Mouse (Mus musculus): Measurements from ENCODE around the gene Tbc1d13. TPM values are rescaled to one million over a fixed set of nuclear protein-coding genes. Genes with fewer than 3 reads are reported as not detected.
"Not testable (repeated sequence)": the region's sequence is repeated elsewhere in the genome, so short reads cannot be mapped to it uniquely, and the experiment has no call there.

Tbc1d13 gene
- polyA plus RNA-seq, 1 experiment from 2014 or later = 9.9 TPM

DNA sequence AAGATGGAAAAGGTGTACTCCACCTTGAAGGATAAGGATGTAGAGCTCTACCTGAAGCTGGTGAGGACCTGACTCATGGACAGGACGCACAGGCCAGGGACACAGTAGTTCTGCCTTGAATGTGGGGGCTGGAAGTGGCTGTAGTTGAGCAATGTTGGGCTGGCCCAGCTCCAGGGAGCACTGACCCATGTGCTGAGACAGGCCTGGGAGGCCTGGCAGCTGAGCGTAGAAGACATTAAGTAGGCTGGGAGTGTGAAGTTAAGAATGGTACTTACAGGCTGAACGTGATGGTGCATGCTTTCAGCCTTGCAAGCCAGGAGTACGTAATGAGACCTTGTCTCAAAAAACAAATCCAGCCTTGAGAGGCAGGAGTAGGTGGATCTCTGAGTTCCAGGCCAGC, 13.9 kb downstream of the Tbc1d13 start:
- H3K27ac ChIP-seq (replicated peaks in 1 of 2; ENCODE audit: control insufficient read depth in 1 of 2, insufficient read depth in 1 of 2, low read depth in 2 of 2, low read length in 2 of 2) = no peak overlapping the region
- no peaks in the 10 kb centered on the region for H3K27me3 ChIP-seq (ENCODE audit: control insufficient read depth, insufficient read depth, low read length)
- no peak overlapping the region for H3K4me2 ChIP-seq (ENCODE audit: low read length)
- no peak overlapping the region for H3K9ac ChIP-seq (ENCODE audit: low read length)
- peaks cover 89% of the 10 kb centered on the region for H3K36me3 ChIP-seq (ENCODE audit: control insufficient read depth, insufficient read depth, low read length)
- no peaks in the 10 kb centered on the region for H3K9me3 ChIP-seq (ENCODE audit: control insufficient read depth, low read length)
- ATAC-seq (ENCODE audit: insufficient number of reproducible peaks, insufficient read depth, low FRiP score, low read depth) = no peak
- no peak overlapping the region for H3K4me3 ChIP-seq (ENCODE audit: control insufficient read depth in 1 of 2, insufficient read depth in 1 of 2, low read depth in 1 of 2, low read length in 2 of 2)
- no peaks in the 10 kb centered on the region for H3K4me1 ChIP-seq (ENCODE audit: control insufficient read depth in 2 of 2, insufficient read depth in 2 of 2, low read length in 2 of 2)
- 93% methylated on average over 4 of the region's 4 CpGs for WGBS

DNA sequence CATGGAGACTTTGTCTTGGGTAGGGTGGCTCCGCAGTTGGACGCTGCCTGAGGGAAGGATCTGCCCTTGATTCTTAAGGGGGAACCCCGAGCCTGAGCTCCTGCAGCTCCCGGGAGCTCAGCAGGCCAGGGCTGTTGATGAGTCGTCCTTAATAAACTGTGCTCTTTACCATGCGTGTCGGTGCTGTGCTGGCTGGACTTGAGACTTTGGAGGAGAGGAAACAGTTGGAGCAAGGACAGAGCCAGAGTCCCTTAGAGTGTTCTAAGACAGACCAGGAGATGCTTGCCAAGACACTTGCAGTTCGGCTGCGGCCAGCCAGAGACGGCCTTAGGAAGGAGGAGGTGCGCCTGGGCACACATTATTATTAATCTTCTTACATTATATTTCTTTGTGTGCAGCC, 18.3 kb downstream of the Tbc1d13 start:
- H3K27me3 ChIP-seq (ENCODE audit: control insufficient read depth, insufficient read depth, low read length) = no peaks in the 10 kb centered on the region
- 83% methylated on average over 11 of the region's 11 CpGs for WGBS
- no peaks in the 10 kb centered on the region for H3K9me3 ChIP-seq (ENCODE audit: control insufficient read depth, low read length)
- no peak overlapping the region for H3K4me2 ChIP-seq (ENCODE audit: low read length)
- H3K36me3 ChIP-seq (ENCODE audit: control insufficient read depth, insufficient read depth, low read length) = peaks cover 49% of the 10 kb centered on the region
- H3K27ac ChIP-seq (replicated peaks in 1 of 2; ENCODE audit: control insufficient read depth in 1 of 2, insufficient read depth in 1 of 2, low read depth in 2 of 2, low read length in 2 of 2) = no peak overlapping the region
- H3K9ac ChIP-seq (ENCODE audit: low read length) = no peak overlapping the region
- no peak overlapping the region for H3K4me3 ChIP-seq (ENCODE audit: control insufficient read depth in 1 of 2, insufficient read depth in 1 of 2, low read depth in 1 of 2, low read length in 2 of 2)
- ATAC-seq (ENCODE audit: insufficient number of reproducible peaks, insufficient read depth, low FRiP score, low read depth) = no peak
- no peaks in the 10 kb centered on the region for H3K4me1 ChIP-seq (ENCODE audit: control insufficient read depth in 2 of 2, insufficient read depth in 2 of 2, low read length in 2 of 2)

DNA sequence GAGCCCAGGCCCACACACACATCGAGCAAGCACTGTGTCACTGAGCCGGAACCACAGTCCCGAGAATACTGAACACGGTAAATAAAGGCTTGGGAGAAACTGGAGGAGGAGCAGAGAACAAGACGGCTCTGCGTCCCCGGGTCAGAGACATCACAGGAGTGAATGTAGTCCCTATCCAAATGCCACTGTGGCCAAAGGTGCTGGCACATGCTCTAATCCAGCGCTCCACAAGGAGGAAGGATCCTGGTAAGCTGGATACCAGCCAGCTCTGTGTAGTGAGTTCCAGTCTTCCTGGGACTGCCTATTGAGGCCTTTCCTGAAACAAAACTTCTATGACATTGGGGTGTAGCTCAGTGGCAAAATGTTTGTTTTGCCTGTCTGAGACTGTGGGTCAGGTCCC, 19.1 kb downstream of the Tbc1d13 start:
- WGBS = 86% methylated on average over 8 of the region's 8 CpGs
- no peaks in the 10 kb centered on the region for H3K4me1 ChIP-seq (ENCODE audit: control insufficient read depth in 2 of 2, insufficient read depth in 2 of 2, low read length in 2 of 2)
- no peak for ATAC-seq (ENCODE audit: insufficient number of reproducible peaks, insufficient read depth, low FRiP score, low read depth)
- no peaks in the 10 kb centered on the region for H3K27me3 ChIP-seq (ENCODE audit: control insufficient read depth, insufficient read depth, low read length)
- H3K4me2 ChIP-seq (ENCODE audit: low read length) = no peak overlapping the region
- H3K36me3 ChIP-seq (ENCODE audit: control insufficient read depth, insufficient read depth, low read length) = peaks cover 42% of the 10 kb centered on the region
- H3K27ac ChIP-seq (replicated peaks in 1 of 2; ENCODE audit: control insufficient read depth in 1 of 2, insufficient read depth in 1 of 2, low read depth in 2 of 2, low read length in 2 of 2) = no peak overlapping the region
- no peak overlapping the region for H3K4me3 ChIP-seq (ENCODE audit: control insufficient read depth in 1 of 2, insufficient read depth in 1 of 2, low read depth in 1 of 2, low read length in 2 of 2)
- H3K9me3 ChIP-seq (ENCODE audit: control insufficient read depth, low read length) = no peaks in the 10 kb centered on the region
- no peak overlapping the region for H3K9ac ChIP-seq (ENCODE audit: low read length)

DNA sequence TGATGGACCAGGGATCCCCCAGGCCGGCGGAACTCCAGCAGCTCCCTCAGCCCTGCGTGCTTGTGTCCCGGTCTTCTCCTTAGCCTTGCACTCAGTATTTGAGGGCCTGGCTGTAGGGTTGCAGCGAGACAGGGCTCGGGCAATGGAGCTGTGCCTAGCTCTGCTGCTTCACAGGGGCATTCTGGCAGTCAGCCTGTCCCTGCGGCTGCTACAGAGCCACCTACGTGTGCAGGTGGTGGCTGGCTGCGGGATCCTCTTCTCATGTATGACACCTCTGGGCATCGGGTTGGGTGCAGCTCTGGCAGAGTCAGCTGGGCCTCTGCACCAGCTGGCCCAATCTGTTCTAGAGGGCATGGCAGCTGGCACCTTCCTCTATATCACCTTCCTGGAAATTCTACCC, 26.3 kb downstream of the Tbc1d13 start:
- H3K27me3 ChIP-seq (ENCODE audit: control insufficient read depth, insufficient read depth, low read length); H3K27ac ChIP-seq (replicated peaks in 1 of 2; ENCODE audit: control insufficient read depth in 1 of 2, insufficient read depth in 1 of 2, low read depth in 2 of 2, low read length in 2 of 2); ATAC-seq (ENCODE audit: insufficient number of reproducible peaks, insufficient read depth, low FRiP score, low read depth); H3K4me3 ChIP-seq (ENCODE audit: control insufficient read depth in 1 of 2, insufficient read depth in 1 of 2, low read depth in 1 of 2, low read length in 2 of 2); H3K4me1 ChIP-seq (ENCODE audit: control insufficient read depth in 2 of 2, insufficient read depth in 2 of 2, low read length in 2 of 2); H3K9ac ChIP-seq (ENCODE audit: low read length); H3K36me3 ChIP-seq (ENCODE audit: control insufficient read depth, insufficient read depth, low read length); H3K9me3 ChIP-seq (ENCODE audit: control insufficient read depth, low read length); H3K4me2 ChIP-seq (ENCODE audit: low read length): not testable (repeated sequence)
- WGBS = 82% methylated on average over 7 of the region's 10 CpGs

DNA sequence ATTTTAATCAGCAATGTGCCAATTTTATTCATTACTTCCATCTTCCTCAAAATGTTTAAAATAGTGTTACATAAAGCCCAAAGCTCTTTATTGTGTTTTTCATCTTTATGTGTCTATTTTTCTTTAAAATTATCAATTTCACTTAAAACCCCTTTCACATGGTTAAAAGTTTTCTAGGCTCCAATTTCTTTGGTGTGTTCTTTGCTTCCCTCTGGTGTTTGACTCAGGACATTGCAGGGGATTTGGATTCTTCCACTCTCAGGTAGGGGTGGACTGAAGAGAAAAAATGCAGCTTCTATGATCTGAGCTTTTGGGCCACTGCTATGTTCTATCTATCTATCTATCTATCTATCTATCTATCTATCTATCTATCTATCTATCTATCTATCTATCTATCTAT, 28.3 kb downstream of the Tbc1d13 start:
- Histone ChIP-seq H3K4me1 (ENCODE audit: control insufficient read depth in 2 of 2, insufficient read depth in 2 of 2, low read length in 2 of 2) (no peaks in the 10 kb centered on the region), H3K9me3 (ENCODE audit: control insufficient read depth, low read length) (peaks cover 12% of the 10 kb centered on the region), H3K36me3 (ENCODE audit: control insufficient read depth, insufficient read depth, low read length) (no peaks in the 10 kb centered on the region), H3K27me3 (ENCODE audit: control insufficient read depth, insufficient read depth, low read length) (no peaks in the 10 kb centered on the region; the same call in 1 of the 2 replicates), H3K4me3 (ENCODE audit: control insufficient read depth in 1 of 2, insufficient read depth in 1 of 2, low read depth in 1 of 2, low read length in 2 of 2) (no peak overlapping the region), H3K27ac (replicated peaks in 1 of 2; ENCODE audit: control insufficient read depth in 1 of 2, insufficient read depth in 1 of 2, low read depth in 2 of 2, low read length in 2 of 2) (no peak overlapping the region), H3K9ac (ENCODE audit: low read length) (no peak overlapping the region), H3K4me2 (ENCODE audit: low read length) (no peak overlapping the region)
- no peak for ATAC-seq (ENCODE audit: insufficient number of reproducible peaks, insufficient read depth, low FRiP score, low read depth)

DNA sequence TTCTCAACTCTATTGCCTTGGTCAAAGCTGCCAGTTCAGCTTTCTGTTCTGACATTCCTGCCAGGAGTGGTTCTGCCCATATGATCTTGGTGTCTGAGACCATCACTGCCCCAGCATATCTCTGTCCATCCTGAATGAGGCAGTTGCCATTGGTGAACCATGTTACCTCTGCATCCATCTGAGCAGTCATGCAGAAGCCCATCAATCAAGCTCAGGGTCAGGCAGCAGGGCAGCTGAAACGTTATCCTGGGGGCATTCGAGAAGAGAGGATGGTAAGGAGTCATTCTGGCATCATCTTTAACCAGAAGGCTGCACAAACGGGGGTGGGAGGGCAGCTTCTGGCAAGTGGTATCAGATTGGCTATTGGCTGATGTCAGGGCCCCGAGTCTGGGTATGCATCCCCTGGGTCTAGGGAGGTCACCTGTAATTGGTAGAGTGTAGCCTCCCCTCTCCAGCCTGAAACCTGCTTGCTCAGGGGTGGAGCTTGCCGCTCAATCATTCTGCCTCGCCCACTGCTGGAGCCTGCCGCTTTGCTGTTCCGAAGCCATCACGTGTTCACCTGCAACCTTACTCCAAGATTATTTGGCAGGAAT, 30.9 kb downstream of the Tbc1d13 start:
- Histone ChIP-seq H3K27ac (replicated peaks in 1 of 2; ENCODE audit: control insufficient read depth in 1 of 2, insufficient read depth in 1 of 2, low read depth in 2 of 2, low read length in 2 of 2) (no peak overlapping the region), H3K4me2 (ENCODE audit: low read length) (no peak overlapping the region), H3K9me3 (ENCODE audit: control insufficient read depth, low read length) (peaks cover 15% of the 10 kb centered on the region), H3K4me3 (ENCODE audit: control insufficient read depth in 1 of 2, insufficient read depth in 1 of 2, low read depth in 1 of 2, low read length in 2 of 2) (no peak overlapping the region), H3K36me3 (ENCODE audit: control insufficient read depth, insufficient read depth, low read length) (no peaks in the 10 kb centered on the region), H3K27me3 (ENCODE audit: control insufficient read depth, insufficient read depth, low read length) (no peaks in the 10 kb centered on the region; the same call in 1 of the 2 replicates), H3K4me1 (ENCODE audit: control insufficient read depth in 2 of 2, insufficient read depth in 2 of 2, low read length in 2 of 2) (no peaks in the 10 kb centered on the region), H3K9ac (ENCODE audit: low read length) (no peak overlapping the region)
- WGBS = 45% methylated on average over 9 of the region's 9 CpGs
- ATAC-seq (ENCODE audit: insufficient number of reproducible peaks, insufficient read depth, low FRiP score, low read depth) = no peak

DNA sequence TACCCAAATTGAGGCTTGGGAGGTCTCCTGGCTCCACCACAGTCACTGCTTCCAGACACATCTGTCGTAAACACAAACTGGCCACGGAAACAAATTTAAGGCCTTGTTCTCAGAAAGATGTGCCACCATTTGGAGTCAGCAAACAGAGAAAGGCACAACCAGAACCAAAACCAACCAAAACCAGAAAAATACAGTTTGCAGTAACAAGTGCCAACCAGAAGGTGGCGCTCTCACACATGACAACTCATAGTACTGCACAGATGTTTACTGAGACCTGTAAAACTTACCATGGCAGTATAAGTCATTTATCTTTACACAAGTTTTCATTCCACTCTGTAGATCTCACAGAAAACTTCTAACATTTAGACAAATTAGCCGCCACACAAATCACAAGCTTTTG, 33.1 kb downstream of the Tbc1d13 start:
- ATAC-seq (ENCODE audit: insufficient number of reproducible peaks, insufficient read depth, low FRiP score, low read depth) = no peak
- WGBS = 54% methylated on average over 4 of the region's 4 CpGs
- Histone ChIP-seq H3K9me3 (ENCODE audit: control insufficient read depth, low read length) (peaks cover 15% of the 10 kb centered on the region), H3K9ac (ENCODE audit: low read length) (no peak overlapping the region), H3K27ac (replicated peaks in 1 of 2; ENCODE audit: control insufficient read depth in 1 of 2, insufficient read depth in 1 of 2, low read depth in 2 of 2, low read length in 2 of 2) (no peak overlapping the region), H3K36me3 (ENCODE audit: control insufficient read depth, insufficient read depth, low read length) (no peaks in the 10 kb centered on the region), H3K27me3 (ENCODE audit: control insufficient read depth, insufficient read depth, low read length) (no peaks in the 10 kb centered on the region; the same call in 1 of the 2 replicates), H3K4me2 (ENCODE audit: low read length) (no peak overlapping the region), H3K4me1 (ENCODE audit: control insufficient read depth in 2 of 2, insufficient read depth in 2 of 2, low read length in 2 of 2) (no peaks in the 10 kb centered on the region), H3K4me3 (ENCODE audit: control insufficient read depth in 1 of 2, insufficient read depth in 1 of 2, low read depth in 1 of 2, low read length in 2 of 2) (no peak overlapping the region)

DNA sequence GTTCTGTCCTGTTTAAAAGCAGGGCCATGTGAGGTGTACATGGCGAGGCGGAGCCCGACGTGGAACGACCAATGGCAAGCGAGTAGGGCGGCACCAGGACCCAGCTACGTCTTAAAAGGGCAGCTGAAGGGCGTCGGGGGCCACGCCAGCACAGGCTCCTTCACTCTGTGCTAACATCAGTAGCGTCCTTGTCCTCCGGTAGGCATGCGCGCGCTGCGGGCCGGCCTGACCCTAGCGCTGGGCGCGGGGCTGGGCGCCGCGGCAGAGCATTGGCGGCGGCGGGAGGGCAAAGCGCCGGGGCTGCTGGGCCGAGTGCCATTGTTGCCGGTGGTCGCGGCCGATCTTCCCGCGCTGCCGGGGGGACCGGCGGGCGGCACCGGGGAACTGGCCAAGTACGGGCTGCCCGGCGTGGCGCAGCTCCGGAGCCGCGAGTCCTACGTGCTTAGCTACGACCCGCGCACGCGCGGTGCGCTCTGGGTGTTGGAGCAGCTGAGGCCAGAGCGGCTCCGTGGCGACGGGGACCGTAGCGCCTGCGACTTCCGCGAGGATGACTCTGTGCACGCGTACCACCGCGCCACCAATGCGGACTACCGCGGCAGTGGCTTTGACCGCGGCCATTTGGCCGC, 37.9 kb downstream of the Tbc1d13 start, which contains the start of gene Endog:
Endog (plus strand) TSS at position 123 of the 626 bp plus-strand sequence.
- peaks cover 6% of the 10 kb centered on the region for H3K9me3 ChIP-seq (ENCODE audit: control insufficient read depth, low read length)
- H3K36me3 ChIP-seq (ENCODE audit: control insufficient read depth, insufficient read depth, low read length) = peaks cover 40% of the 10 kb centered on the region
- peak; percentile 91 for ATAC-seq (ENCODE audit: insufficient number of reproducible peaks, insufficient read depth, low FRiP score, low read depth)
- no peaks in the 10 kb centered on the region for H3K27me3 ChIP-seq (ENCODE audit: control insufficient read depth, insufficient read depth, low read length)
- peaks cover 5 to 7% of the 10 kb centered on the region in 2 experiments; a peak in 2 of 4 replicates for H3K4me1 ChIP-seq (ENCODE audit: control insufficient read depth in 2 of 2, insufficient read depth in 2 of 2, low read length in 2 of 2)
- peak within 1 kb of the TSS; percentile 80 for H3K9ac ChIP-seq (ENCODE audit: low read length)
- peak within 1 kb of the TSS; percentile 58 to 62 for H3K4me3 ChIP-seq (ENCODE audit: control insufficient read depth in 1 of 2, insufficient read depth in 1 of 2, low read depth in 1 of 2, low read length in 2 of 2)
- peak within 1 kb of the TSS; percentile 93 for H3K4me2 ChIP-seq (ENCODE audit: low read length)
- under 1% methylated on average over 68 of the region's 75 CpGs for WGBS
- H3K27ac ChIP-seq (replicated peaks in 1 of 2; ENCODE audit: control insufficient read depth in 1 of 2, insufficient read depth in 1 of 2, low read depth in 2 of 2, low read length in 2 of 2) = peak within 1 kb of the TSS; percentile 71 to 94
